Mouse (Mus musculus) heart, postnatal 14 days (tissue): ENCODE measurements at regions not wholly inside any gene's neighbourhood (a gene's known extent, or its start where the extent isn't known, plus 50 kb on each side); places are given as distances from the start of the nearest gene placed in this dataset.

Experiments used
- DNase-seq, 2 experiments: peaks; one replicate each; pipeline ENCODE4 v3.0.0; 2021 to 2022
- intact Hi-C: fragments of 180-260 bp; cut with DNase I; formaldehyde crosslinking; loops from one replicate; pipeline ENCODE4 v1.15.1; 2025

DNA sequence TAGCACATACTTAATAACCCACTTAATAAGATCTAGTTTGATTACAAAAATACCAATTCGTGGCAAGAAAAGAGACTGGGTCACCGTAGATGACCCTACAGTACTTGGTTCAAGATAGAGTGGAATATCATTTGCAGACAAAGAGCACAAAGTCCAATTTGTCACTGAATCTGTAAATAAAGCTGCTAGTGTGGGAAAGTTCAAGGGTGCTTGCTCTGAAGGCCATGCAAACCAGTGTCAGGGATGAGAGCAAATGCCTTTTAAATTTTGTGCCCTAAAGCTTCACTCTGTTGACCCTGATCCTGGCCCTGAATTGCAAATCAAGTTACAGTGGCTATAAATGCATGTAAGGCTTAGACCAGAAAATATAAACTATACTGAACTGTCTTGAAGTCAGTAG, 113.1 kb downstream of the Cd55b start:
- intact Hi-C loops = no loop called here
- no peak for DNase-seq

DNA sequence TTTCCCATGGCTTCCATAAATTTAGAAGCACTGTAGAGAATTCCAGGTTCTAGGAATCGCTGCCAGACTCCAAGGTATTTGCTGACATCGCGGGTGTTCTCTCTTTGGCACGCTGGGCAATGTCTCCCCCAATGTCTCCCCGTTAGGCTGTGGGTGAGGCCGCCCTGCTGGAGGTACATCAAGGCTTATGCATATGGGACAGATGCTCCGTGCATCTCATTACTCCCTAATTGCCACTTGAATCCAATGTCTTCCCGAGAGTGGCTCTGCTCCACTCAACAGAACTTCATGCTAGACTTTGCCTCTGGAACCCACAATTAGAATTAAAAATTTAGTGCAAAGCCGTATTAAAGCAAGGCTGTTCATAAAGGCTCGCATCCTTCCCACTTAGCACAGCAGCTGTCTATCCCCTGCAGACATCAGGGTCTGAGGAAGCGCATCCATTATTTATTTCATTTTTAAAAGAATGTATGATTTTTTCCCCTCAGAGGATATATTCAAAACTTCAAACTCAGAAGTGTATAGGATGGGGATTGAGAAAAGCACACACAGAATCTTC, 120.9 kb downstream of the Cd55b start:
- DNase-seq = no peak
- intact Hi-C loops = no loop called here

DNA sequence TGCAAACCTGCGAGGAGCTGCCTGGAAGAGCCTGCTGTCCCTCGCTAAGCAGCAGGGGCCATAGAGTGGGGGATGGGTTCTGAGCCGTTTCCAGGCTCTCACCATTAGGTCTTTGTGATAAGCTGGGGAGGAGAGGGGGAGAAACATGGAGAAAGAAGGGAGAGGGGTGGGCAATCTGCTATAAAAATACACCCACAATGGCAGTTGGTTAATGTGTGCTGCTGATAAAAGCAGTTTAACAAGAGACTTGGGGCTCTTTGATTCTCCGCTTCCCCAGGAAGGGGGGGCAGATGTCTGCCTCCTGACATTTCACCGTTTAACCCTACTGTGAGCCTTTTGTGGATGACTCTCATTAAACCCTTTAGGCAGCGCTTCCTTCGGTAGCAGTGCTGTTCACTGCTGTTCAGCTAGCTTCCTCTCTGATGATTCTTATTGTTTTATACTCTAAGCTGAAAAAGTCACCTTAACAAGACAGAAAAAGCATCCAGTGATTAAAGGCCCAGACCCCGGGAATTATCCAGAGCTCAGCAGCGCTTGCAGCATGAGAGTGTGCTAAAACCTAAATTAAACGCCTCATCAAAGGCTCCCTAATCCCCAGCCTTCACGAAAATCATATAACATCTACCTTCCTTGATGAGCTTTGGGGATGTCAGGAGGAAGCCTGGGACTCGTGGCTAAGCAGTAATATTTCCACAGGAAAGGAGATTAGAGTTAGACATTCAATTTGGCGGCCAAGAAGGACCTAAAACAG, 122.6 kb downstream of the Cd55b start:
- peak in 1 of 2 experiments; percentile 9 for DNase-seq
- intact Hi-C loops = no loop called here

DNA sequence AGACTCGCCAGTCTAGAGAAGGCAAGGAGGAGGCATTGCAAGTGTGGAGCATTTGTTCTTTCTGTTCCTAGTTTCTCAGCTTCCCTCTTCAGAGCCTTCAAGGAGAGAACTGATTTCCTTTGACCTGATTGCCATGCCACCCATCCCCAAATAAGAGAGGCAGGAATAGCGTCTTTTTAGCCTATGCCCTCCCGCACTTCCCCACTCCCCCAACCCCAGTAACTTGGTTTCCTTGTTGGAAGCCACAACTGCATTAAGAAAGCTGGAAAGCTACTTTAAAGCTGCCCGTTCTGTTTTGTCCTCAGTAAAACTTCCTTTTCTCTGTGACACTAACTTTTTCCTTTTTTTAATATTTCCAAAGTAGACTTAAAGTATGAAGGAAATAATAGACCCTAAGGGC, 123.2 kb downstream of the Cd55b start:
- no peak for DNase-seq
- intact Hi-C loops = no loop called here

DNA sequence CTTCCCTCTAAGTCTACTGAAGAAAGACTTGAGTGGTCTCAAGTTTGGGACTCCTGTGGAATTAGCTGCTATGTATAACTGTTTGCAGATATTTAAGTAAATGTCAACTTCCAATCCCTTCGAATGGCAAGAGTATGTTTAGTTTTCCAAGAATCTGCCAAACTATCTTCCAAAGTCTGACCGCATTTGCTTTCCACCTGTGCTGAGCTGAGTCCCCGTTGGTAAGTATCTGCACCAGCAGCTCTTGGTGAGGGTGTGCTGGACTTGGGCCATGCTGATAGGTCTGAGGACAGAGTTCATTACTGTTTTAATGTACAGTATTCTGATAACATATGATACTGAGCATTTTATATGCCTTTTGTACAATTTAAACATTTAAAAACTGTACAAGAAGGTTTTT, 123.7 kb downstream of the Cd55b start:
- DNase-seq = no peak

DNA sequence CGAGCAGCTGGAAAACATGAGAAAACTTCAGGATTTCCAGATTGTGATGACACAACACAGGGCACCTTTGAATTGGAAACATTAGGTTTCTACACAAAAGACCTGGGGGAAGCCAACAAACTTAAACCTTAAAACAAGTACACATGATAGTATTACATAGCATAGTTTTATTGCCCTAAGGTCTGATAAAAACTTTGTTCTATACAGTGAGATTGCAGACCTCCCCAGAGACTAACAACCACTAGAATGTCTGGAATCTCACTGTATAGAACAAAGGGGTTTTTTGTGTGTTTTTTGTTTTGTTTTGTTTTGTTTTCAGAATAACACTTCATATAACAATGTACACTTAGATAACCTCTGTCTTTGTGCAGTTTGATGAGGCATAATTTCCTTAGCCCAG, 124.2 kb downstream of the Cd55b start:
- no peak for DNase-seq
- intact Hi-C loops = no loop called here

More for the DNA sequence above, 123.7 kb downstream of the Cd55b start:
- intact Hi-C loops = no loop called here

DNA sequence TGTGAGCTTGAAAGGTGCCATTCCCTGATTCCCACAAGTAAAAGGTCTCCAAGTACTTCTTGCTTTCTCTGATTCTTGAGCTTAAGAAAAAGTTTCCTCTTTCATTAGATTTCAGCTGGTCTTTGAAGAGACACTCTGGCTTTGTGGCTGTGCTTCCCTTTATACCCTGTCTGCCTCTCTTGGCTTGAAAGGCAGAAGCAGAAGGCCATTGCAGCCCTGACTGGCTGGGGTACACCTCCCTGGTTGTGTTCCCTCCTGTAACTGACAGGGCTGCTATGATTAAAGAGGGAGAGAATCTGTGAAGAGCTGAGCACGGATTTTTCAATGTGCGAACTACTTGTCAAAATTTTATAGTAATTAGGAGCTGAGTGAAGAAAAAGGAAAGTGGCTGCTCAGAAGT, 125.3 kb downstream of the Cd55b start:
- intact Hi-C loops = no loop called here
- no peak for DNase-seq

DNA sequence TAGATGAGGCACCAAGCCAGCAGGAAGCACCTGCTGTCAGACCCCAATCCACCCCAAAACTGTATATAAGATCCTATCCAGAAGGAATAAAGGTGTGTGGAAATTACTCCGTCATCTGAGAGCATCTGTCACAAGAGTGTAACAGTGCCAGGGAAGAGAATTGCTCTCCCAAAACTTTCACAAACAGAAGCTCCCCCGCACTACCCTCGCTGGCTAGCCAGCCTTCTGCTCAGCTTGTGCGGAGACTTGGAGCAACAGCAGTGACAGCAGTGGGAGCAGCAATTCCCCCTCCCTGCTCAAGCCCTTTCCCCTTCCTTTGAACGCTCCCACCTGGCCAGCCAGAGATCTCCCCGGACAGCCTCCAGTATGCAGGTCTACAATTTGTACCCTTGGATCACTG, 136.9 kb downstream of the Cd55b start:
- DNase-seq = no peak

DNA sequence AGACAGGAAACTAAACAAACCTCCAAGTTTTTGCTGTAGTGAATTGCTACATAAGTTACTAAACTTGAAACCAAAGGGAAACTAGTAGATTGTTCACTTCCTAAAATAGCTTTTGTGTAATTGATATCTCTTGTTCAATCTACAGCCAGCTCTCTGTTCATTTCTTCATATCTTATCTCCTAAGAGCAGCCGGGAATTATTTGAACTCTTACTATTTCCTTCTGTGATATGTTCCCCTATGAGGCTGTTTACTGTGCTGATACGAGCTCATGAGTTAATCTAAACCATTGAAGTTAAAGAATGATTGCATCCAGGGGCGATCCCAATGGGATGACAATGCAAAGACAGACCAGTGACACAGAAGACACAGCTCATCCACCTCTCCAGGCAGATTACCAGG, 140.7 kb downstream of the Cd55b start:
- intact Hi-C loops = no loop called here
- no peak for DNase-seq

More for the DNA sequence above, 136.9 kb downstream of the Cd55b start:
- intact Hi-C loops = no loop called here

DNA sequence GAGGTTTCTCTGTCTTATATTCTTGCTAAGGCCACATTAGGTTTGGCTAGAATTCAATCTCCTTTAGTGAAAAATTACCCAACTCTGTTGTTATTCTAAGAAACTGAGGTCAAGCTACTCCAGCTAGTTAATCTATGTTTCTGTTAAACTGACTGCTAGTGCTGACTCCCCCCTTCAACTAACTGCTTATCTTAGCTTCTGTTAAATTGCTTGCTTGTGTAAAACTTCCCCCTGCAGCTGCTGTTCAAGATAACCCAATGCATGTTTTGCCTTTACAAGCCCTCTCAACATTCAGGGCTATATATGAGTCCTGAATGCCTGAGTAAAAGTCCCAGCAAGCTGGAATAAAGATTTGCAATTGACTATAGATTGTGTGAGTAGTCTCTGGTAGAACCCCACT, 143.6 kb downstream of the Cd55b start:
- intact Hi-C loops = no loop called here
- no peak for DNase-seq

DNA sequence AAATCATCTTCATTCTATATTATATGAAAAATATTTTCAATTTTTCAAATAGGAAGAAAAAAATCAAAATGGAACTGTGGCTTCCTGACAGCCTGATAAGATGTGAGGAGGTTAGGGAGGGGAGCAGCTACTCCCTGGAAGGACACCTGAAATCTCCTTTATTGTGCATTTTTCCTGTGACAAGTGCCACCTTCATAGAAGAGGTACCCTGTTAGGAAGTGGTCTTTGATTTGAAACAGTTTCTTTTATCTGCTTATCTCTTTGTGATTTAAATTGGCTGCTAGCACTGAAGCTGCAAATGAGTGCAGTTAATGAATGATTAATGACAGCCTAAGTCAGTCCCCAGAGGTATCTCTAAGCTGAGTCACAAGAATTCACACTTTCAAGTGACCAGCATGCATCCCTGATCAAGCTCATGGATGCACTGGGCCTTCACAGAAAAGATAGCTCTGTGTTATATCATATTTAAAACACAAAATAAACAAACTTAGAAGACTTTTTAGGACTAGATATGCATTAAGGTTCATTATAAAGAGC, 144.7 kb downstream of the Cd55b start:
- intact Hi-C loops = no loop called here

DNA sequence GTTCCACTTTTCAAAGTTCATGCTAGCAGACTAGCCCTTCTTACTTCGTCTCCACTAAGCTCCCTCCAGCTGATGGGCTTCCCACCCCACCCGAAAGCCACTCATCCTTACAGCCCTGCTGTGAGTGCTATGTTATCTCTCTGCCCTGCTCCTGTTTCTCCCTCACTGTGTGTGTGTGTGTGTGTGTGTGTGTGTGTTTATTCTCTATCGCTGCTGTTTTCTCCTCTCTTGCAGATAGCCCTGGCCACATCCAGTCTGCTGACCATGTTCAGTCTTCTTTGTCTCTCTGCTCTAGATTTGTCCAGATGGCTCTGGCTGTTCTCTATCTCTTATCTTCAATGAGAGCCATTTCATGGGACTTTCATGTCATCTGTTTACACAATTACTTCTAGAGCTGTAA, 145.9 kb downstream of the Cd55b start:
- DNase-seq = no peak
- intact Hi-C loops = no loop called here

More for the DNA sequence above, 144.7 kb downstream of the Cd55b start:
- DNase-seq = no peak

DNA sequence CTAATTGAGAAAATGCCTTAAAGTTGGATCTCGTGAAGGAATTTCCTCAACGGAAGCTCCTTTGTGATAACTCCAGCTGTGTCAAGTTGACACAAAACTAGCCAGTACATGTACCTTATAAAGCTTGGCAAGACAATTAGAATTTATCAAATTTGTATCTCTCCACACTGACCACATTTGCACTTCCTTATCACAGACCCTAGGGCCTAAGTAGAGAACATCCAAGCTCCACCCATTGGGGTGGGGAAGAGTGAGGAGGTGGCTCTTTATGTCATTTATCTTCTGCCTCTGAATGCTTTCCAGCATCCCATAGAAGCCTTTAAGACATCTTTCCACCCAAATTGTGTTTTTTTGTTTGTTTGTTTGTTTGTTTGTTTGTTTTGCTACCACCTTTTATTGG, 146.8 kb downstream of the Cd55b start:
- intact Hi-C loops = no loop called here
- DNase-seq = no peak

DNA sequence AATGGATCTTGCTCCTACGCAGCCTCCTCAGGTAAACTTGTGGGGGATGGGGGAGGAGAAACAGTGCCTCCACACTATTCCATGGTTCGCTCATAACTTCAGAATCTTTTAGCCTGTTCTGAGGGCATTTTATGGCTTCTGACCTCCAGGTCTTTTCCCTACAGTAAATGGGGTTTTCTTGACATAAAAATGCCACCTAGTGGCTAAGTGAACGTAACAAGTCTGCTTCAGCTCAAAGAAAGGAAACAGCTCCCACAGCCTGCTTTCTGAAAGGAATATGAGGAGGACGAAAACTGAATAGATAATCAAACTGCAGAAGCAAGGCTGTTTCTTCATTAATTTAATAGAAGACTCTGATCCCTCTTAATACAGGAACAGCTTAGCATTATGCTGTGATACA, 148.3 kb downstream of the Cd55b start:
- intact Hi-C loops = no loop called here
- no peak for DNase-seq

DNA sequence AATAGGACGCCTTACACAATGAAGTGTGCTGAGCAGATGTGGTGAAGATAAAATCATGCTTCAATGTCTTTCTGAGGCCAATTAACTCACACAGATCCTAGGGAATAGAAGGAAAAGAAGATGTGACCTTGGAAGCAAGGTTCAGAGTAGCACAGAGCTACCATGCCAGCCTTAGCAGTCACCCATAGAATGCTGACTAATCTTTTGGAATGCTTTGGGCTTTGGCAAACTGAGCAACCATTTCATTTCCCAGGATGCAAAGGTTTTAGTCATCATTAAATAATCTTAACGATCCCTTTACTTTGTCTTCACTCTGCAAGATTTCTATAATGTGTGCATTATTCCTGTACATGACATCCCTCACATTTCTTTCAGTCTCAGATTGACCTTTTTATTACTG, 152.4 kb downstream of the Cd55b start:
- no peak for DNase-seq
- intact Hi-C loops = no loop called here
